8 mouse cellular contexts compared by ENCODE assay signal in genomic region chr6:128799144-128799895, GRCm38 (mm10). TPM values are rescaled to one million over a fixed set of nuclear protein-coding genes. Genes with fewer than 3 reads are reported as not detected.
DNase-seq lines count a peak whose midpoint lies in the region; ATAC-seq and TF ChIP-seq lines count a peak whose summit lies in the region.
"Not testable (repeated sequence)": the region's sequence is repeated elsewhere in the genome, so short reads cannot be mapped to it uniquely, and the experiment has no call there.

No protein-coding gene starts in this region.

- H3K9ac ChIP-seq in hindbrain, embryonic 12.5 days: peak overlapping the region; percentile 60
- peak overlapping the region; percentile 77 for H3K9ac ChIP-seq in lung, postnatal 0 days (replicated peaks; ENCODE audit: low read depth)

- DNase-seq in Muller cell, postnatal 12 days (ENCODE audit: inconsistent ontology term): peak; percentile 85
- DNase-seq in cerebellum, postnatal 10 days: peak; percentile 90 to 91
- DNase-seq in frontal cortex, postnatal 10 days (ENCODE audit: low spot score in 2 of 2): peak; percentile 78 to 87
- DNase-seq in layer of hippocampus, postnatal 10 days (ENCODE audit: low spot score in 2 of 2): peak; percentile 91
- DNase-seq in lung, postnatal 0 days (ENCODE audit: low spot score): peak; percentile 90
- DNase-seq in ovary, postnatal 10 days (ENCODE audit: low spot score): peak; percentile 83
- peak; percentile 93 for DNase-seq in thymus, postnatal 0 days (ENCODE audit: low spot score)

- TF ChIP-seq CTCF in lung, postnatal 0 days (IDR thresholded peaks at IDR 0.05): peak; percentile 85

- not testable (repeated sequence) for H3K9me3 ChIP-seq in hindbrain, embryonic 12.5 days (replicated peaks); lung, postnatal 0 days (ENCODE audit: low read length)

- H3K4me3 ChIP-seq in hindbrain, embryonic 12.5 days: peak overlapping the region; percentile 57
- peak overlapping the region; percentile 62 for H3K4me3 ChIP-seq in lung, postnatal 0 days (ENCODE audit: low read depth, low read length)

- peaks cover 10% of the 10 kb centered on the region for H3K4me1 ChIP-seq in hindbrain, embryonic 12.5 days
- H3K4me1 ChIP-seq in lung, postnatal 0 days (ENCODE audit: insufficient read depth, low read depth, low read length): not testable (repeated sequence)

- not testable (repeated sequence) for H3K27me3 ChIP-seq in hindbrain, embryonic 12.5 days; lung, postnatal 0 days (replicated peaks; ENCODE audit: insufficient read depth, low read length)

- WGBS in hindbrain, embryonic 12.5 days: under 1% methylated on average over 49 of the region's 49 CpGs
- WGBS in lung, postnatal 0 days: under 1% methylated on average over 48 of the region's 49 CpGs

- ATAC-seq in hindbrain, embryonic 12.5 days (ENCODE audit: low FRiP score): peak; percentile 82
- ATAC-seq in lung, postnatal 0 days: peak; percentile 70

- not testable (repeated sequence) for TF ChIP-seq EP300 in lung, postnatal 0 days (IDR thresholded peaks at IDR 0.05)

- peak overlapping the region; percentile 58 for H3K4me2 ChIP-seq in hindbrain, embryonic 12.5 days (replicated peaks)
- peak overlapping the region; percentile 48 for H3K4me2 ChIP-seq in lung, postnatal 0 days (replicated peaks; ENCODE audit: low read depth, low read length)

- H3K27ac ChIP-seq in hindbrain, embryonic 12.5 days: peak overlapping the region; percentile 78
- H3K27ac ChIP-seq in lung, postnatal 0 days (ENCODE audit: low read length): peak overlapping the region; percentile 90

- not testable (repeated sequence) for H3K36me3 ChIP-seq in hindbrain, embryonic 12.5 days; lung, postnatal 0 days (ENCODE audit: insufficient read depth, low read length)

RNA-seq across cellular contexts. Expression of gene Klrb1c, which starts 10.3 kb away (rescaled TPM):
- polyA plus RNA-seq in hindbrain, embryonic 12.5 days (2016; fragmentation: Nextera tagmentation; extraction: Ambion mirVana): not detected in 2 replicates
- total RNA-seq in layer of hippocampus, postnatal 10 days (2021): under 1 TPM in 1 of 2 experiments, not detected in 1; 0.20 TPM
- polyA plus RNA-seq in lung, postnatal 0 days (2015; fragmentation: Nextera tagmentation; extraction: Ambion mirVana): 0.41 and 0.50 TPM in 2 replicates
- 1.5 and 1.6 TPM in 2 replicates for polyA plus RNA-seq in thymus, postnatal 0 days (2015; fragmentation: Nextera tagmentation; extraction: Ambion mirVana)

RNA-seq across cellular contexts. Expression of gene Gm44511, which starts 26.8 kb away (rescaled TPM):
- not detected in 2 replicates for polyA plus RNA-seq in hindbrain, embryonic 12.5 days (2016; fragmentation: Nextera tagmentation; extraction: Ambion mirVana)
- not detected for total RNA-seq in layer of hippocampus, postnatal 10 days (2021)
- polyA plus RNA-seq in lung, postnatal 0 days (2015; fragmentation: Nextera tagmentation; extraction: Ambion mirVana): 0.26 TPM in 1 of 2 replicates, not detected in the other
- 0.58 and 0.96 TPM in 2 replicates for polyA plus RNA-seq in thymus, postnatal 0 days (2015; fragmentation: Nextera tagmentation; extraction: Ambion mirVana)

RNA-seq across cellular contexts. Expression of gene Klrb1b, which starts 26.8 kb away (rescaled TPM):
- 0.25 TPM in 1 of 2 replicates, not detected in the other for polyA plus RNA-seq in hindbrain, embryonic 12.5 days (2016; fragmentation: Nextera tagmentation; extraction: Ambion mirVana)
- total RNA-seq in layer of hippocampus, postnatal 10 days (2021): not detected
- 0.26 and 0.35 TPM in 2 replicates for polyA plus RNA-seq in lung, postnatal 0 days (2015; fragmentation: Nextera tagmentation; extraction: Ambion mirVana)
- polyA plus RNA-seq in thymus, postnatal 0 days (2015; fragmentation: Nextera tagmentation; extraction: Ambion mirVana): 0.92 and 1.1 TPM in 2 replicates

Comparison
In these comparisons a context has a peak if more than half of its experiments do, and no peak if none do; other contexts are left out.
1. Peak in every context shown above with its lines: DNase-seq, ATAC-seq, H3K4me3 ChIP-seq and H3K27ac ChIP-seq.